24 mouse cellular contexts compared by ENCODE assay signal in genomic region chr3:138251156-138251555, GRCm38 (mm10). TPM values are rescaled to one million over a fixed set of nuclear protein-coding genes. Genes with fewer than 3 reads are reported as not detected.
A peak's percentile ranks its signal among the peaks of the same experiment; 100 is the strongest.
DNase-seq lines count a peak whose midpoint lies in the region; ATAC-seq and TF ChIP-seq lines count a peak whose summit lies in the region.
"Had no signal": no experiment of that assay in that cellular context is flagged by ENCODE, and none has a peak within 500 bp of the region (broad histone marks: within the 10 kb centered on the region; RNA-seq: fewer than 3 reads in every experiment).

No protein-coding gene starts in this region.

- ATAC-seq in kidney, embryonic 16.5 days (ENCODE audit: low FRiP score, low TSS enrichment) = no peak
- no peak for ATAC-seq in midbrain, embryonic 11.5 days (ENCODE audit: low FRiP score)
- ATAC-seq in midbrain, embryonic 13.5 days = no peak
- ATAC-seq: activated CD4-positive, CD25-positive, alpha-beta regulatory T cell, adult 4 months; CD4-positive, CD25-positive, alpha-beta regulatory T cell, adult 4 months; Patski had no signal

- peak; percentile 86 for DNase-seq in kidney, adult 2 months
- no peak for DNase-seq in kidney, adult 18-20 months
- peak; percentile 79 for DNase-seq in kidney, adult 9 months
- no peak for DNase-seq in kidney, postnatal 14 days
- no peak for DNase-seq in kidney, adult 11 months
- DNase-seq in midbrain, embryonic 11.5 days (ENCODE audit: low spot score, missing footprints) = peak; percentile 35
- DNase-seq: adrenal gland, adult 2 months; adrenal gland, adult 8-10 months; adrenal gland, postnatal 10 days; adrenal gland, postnatal 14 days; adrenal gland, postnatal 25 days; adrenal gland, postnatal 36 days; B cell, adult 2 months; cerebellum, adult 11 months; cerebellum, adult 11-12 months had no signal

- no peak overlapping the region for H3K4me2 ChIP-seq in kidney, embryonic 16.5 days (replicated peaks; ENCODE audit: low read depth, low read length)
- H3K4me2 ChIP-seq in midbrain, embryonic 11.5 days = no peak overlapping the region
- H3K4me2 ChIP-seq in midbrain, embryonic 13.5 days (replicated peaks) = no peak overlapping the region

- no peak overlapping the region for H3K4me3 ChIP-seq in kidney, adult 2 months (ENCODE audit: insufficient read depth, low read depth, low read length)
- H3K4me3 ChIP-seq in kidney, embryonic 16.5 days (ENCODE audit: low read length) = no peak overlapping the region
- no peak overlapping the region for H3K4me3 ChIP-seq in midbrain, embryonic 11.5 days (ENCODE audit: low read depth, low read length)
- no peak overlapping the region for H3K4me3 ChIP-seq in midbrain, embryonic 13.5 days (replicated peaks)

- 45% methylated on average over 6 of the region's 6 CpGs for WGBS in kidney, adult 2 months
- 70% methylated on average over 6 of the region's 6 CpGs for WGBS in kidney, embryonic 16.5 days
- 80% methylated on average over 6 of the region's 6 CpGs for WGBS in midbrain, embryonic 11.5 days
- WGBS in midbrain, embryonic 13.5 days = 89% methylated on average over 6 of the region's 6 CpGs

- H3K4me1 ChIP-seq in kidney, adult 2 months (ENCODE audit: control insufficient read depth, insufficient read depth, low read length) = peaks cover 16% of the 10 kb centered on the region; the same call in 1 of the 2 replicates
- peaks cover 28% of the 10 kb centered on the region for H3K4me1 ChIP-seq in kidney, embryonic 16.5 days (ENCODE audit: insufficient read depth, low read length)
- H3K4me1 ChIP-seq in midbrain, embryonic 11.5 days (ENCODE audit: control insufficient read depth, insufficient read depth, low read length) = no peaks in the 10 kb centered on the region
- no peaks in the 10 kb centered on the region for H3K4me1 ChIP-seq in midbrain, embryonic 13.5 days (replicated peaks)

- TF ChIP-seq CTCF in kidney, adult 2 months (conservative IDR thresholded peaks at IDR 0.05; ENCODE audit: insufficient read depth, insufficient read length, low read depth, low read length) = no peak

- H3K36me3 ChIP-seq in kidney, adult 2 months (ENCODE audit: control insufficient read depth, insufficient read depth, low read length) = no peaks in the 10 kb centered on the region
- no peaks in the 10 kb centered on the region for H3K36me3 ChIP-seq in kidney, embryonic 16.5 days (ENCODE audit: insufficient read depth, low read length)
- no peaks in the 10 kb centered on the region for H3K36me3 ChIP-seq in midbrain, embryonic 11.5 days (ENCODE audit: control insufficient read depth, insufficient read depth, low read length)
- H3K36me3 ChIP-seq in midbrain, embryonic 13.5 days = no peaks in the 10 kb centered on the region
- H3K36me3 ChIP-seq: G1E had no signal

- no peak overlapping the region for H3K9ac ChIP-seq in kidney, embryonic 16.5 days (replicated peaks; ENCODE audit: low read length)
- H3K9ac ChIP-seq in midbrain, embryonic 11.5 days (ENCODE audit: low read length) = no peak overlapping the region
- no peak overlapping the region for H3K9ac ChIP-seq in midbrain, embryonic 13.5 days (replicated peaks)

- H3K27ac ChIP-seq in kidney, adult 2 months (ENCODE audit: insufficient read depth, low read depth, low read length) = peak overlapping the region; percentile 30
- H3K27ac ChIP-seq in kidney, embryonic 16.5 days (ENCODE audit: low read length) = peak overlapping the region; percentile 16; the same call in 1 of the 2 replicates
- no peak overlapping the region for H3K27ac ChIP-seq in midbrain, embryonic 11.5 days (ENCODE audit: low read depth, low read length)
- H3K27ac ChIP-seq in midbrain, embryonic 13.5 days = no peak overlapping the region

- no peaks in the 10 kb centered on the region for H3K9me3 ChIP-seq in kidney, embryonic 16.5 days (ENCODE audit: low read length)
- H3K9me3 ChIP-seq in midbrain, embryonic 11.5 days (ENCODE audit: control insufficient read depth, low read length) = no peaks in the 10 kb centered on the region
- H3K9me3 ChIP-seq in midbrain, embryonic 13.5 days = no peaks in the 10 kb centered on the region
- H3K9me3 ChIP-seq: G1E had no signal

- no peak for TF ChIP-seq POLR2A in kidney, adult 2 months (IDR thresholded peaks at IDR 0.05; ENCODE audit: low read depth, low read length)

- H3K27me3 ChIP-seq in kidney, adult 2 months (replicated peaks; ENCODE audit: control insufficient read depth, insufficient read depth, low read length) = no peaks in the 10 kb centered on the region
- H3K27me3 ChIP-seq in kidney, embryonic 16.5 days (ENCODE audit: insufficient read depth, low read length) = no peaks in the 10 kb centered on the region
- no peaks in the 10 kb centered on the region for H3K27me3 ChIP-seq in midbrain, embryonic 11.5 days (ENCODE audit: control insufficient read depth, insufficient read depth, low read length)
- H3K27me3 ChIP-seq in midbrain, embryonic 13.5 days = no peaks in the 10 kb centered on the region
- H3K27me3 ChIP-seq: CH12.LX, Patski had no signal

RNA-seq across cellular contexts. Expression of gene Adh1, which starts 9.6 kb away (rescaled TPM):
- polyA plus RNA-seq in kidney, adult 2 months (2012; rRNA removed) = 251 and 256 TPM in 2 replicates
- polyA plus RNA-seq in kidney, embryonic 16.5 days (2015; fragmentation: Nextera tagmentation; extraction: Ambion mirVana) = 77.6 and 115 TPM in 2 replicates
- 0.23 and 0.48 TPM in 2 replicates for polyA plus RNA-seq in midbrain, embryonic 11.5 days (2014; fragmentation: Nextera tagmentation; extraction: Ambion mirVana)
- polyA plus RNA-seq in midbrain, embryonic 13.5 days (2015; fragmentation: Nextera tagmentation; extraction: Ambion mirVana) = 0.81 and 0.97 TPM in 2 replicates
- polyA plus RNA-seq: G1E had no signal

RNA-seq across cellular contexts. Expression of gene Adh7, which starts 33.6 kb away (rescaled TPM):
- polyA plus RNA-seq in kidney, adult 2 months (2012; rRNA removed) = 0.25 and 0.29 TPM in 2 replicates
- 0.46 and 0.66 TPM in 2 replicates for polyA plus RNA-seq in kidney, embryonic 16.5 days (2015; fragmentation: Nextera tagmentation; extraction: Ambion mirVana)
- 0.11 and 0.16 TPM in 2 replicates for polyA plus RNA-seq in midbrain, embryonic 11.5 days (2014; fragmentation: Nextera tagmentation; extraction: Ambion mirVana)
- 0.46 and 0.66 TPM in 2 replicates for polyA plus RNA-seq in midbrain, embryonic 13.5 days (2015; fragmentation: Nextera tagmentation; extraction: Ambion mirVana)
- polyA plus RNA-seq: activated CD4-positive, CD25-positive, alpha-beta regulatory T cell, adult 4 months; CD4-positive, CD25-positive, alpha-beta regulatory T cell, adult 4 months; G1E had no signal

RNA-seq across cellular contexts. Expression of gene 4930579F01Rik, which starts 57.5 kb away (rescaled TPM):
- 0.31 TPM in 1 of 2 replicates, not detected in the other for polyA plus RNA-seq in kidney, adult 2 months (2012; rRNA removed)
- 0.10 and 0.21 TPM in 2 replicates for polyA plus RNA-seq in kidney, embryonic 16.5 days (2015; fragmentation: Nextera tagmentation; extraction: Ambion mirVana)
- not detected in 2 replicates for polyA plus RNA-seq in midbrain, embryonic 11.5 days (2014; fragmentation: Nextera tagmentation; extraction: Ambion mirVana)
- polyA plus RNA-seq in midbrain, embryonic 13.5 days (2015; fragmentation: Nextera tagmentation; extraction: Ambion mirVana) = not detected in 2 replicates
- polyA plus RNA-seq: activated CD4-positive, CD25-positive, alpha-beta regulatory T cell, adult 4 months; adrenal gland, adult 2 months; brain, embryonic 14.5 days; C2C12; CD4-positive, CD25-positive, alpha-beta regulatory T cell, adult 4 months; G1E; Patski had no signal

Comparison
In these comparisons a context has a peak if more than half of its experiments do, and no peak if none do; other contexts are left out.
1. DNase-seq: peak in kidney, adult 2 months (single experiment), kidney, adult 9 months (single experiment) and midbrain, embryonic 11.5 days (single experiment); none in kidney, adult 18-20 months (single experiment), kidney, postnatal 14 days (single experiment) and kidney, adult 11 months (single experiment).
2. H3K27ac ChIP-seq: peak in kidney, adult 2 months (single experiment) and kidney, embryonic 16.5 days (single experiment); none in midbrain, embryonic 11.5 days (single experiment) and midbrain, embryonic 13.5 days (single experiment).
3. RNA of gene Adh1, which starts 9.6 kb away (polyA plus RNA-seq): 251 to 256 TPM in kidney, adult 2 months and 77.6 to 115 TPM in kidney, embryonic 16.5 days; 0.81 to 0.97 TPM in midbrain, embryonic 13.5 days and 0.23 to 0.48 TPM in midbrain, embryonic 11.5 days; every median in the first group is over 10 times any median in the second.